Mouse (Mus musculus): ENCODE measurements at regions not wholly inside any gene's neighbourhood (a gene's known extent, or its start where the extent isn't known, plus 50 kb on each side); places are given as distances from the start of the nearest gene placed in this dataset.
A peak's percentile ranks its signal among the peaks of the same experiment; 100 is the strongest.
"Not testable (repeated sequence)": the region's sequence is repeated elsewhere in the genome, so short reads cannot be mapped to it uniquely, and the experiment has no call there.

GRCm38 (mm10) chr12:32122915-32123314, 61.8 kb upstream of the Prkar2b start:
- H3K27ac ChIP-seq: peak overlapping the region; percentile 99
- no peaks in the 10 kb centered on the region for H3K36me3 ChIP-seq (replicated peaks; ENCODE audit: control insufficient read depth, insufficient read depth, low read depth)
- no peaks in the 10 kb centered on the region for H3K9me3 ChIP-seq (ENCODE audit: control insufficient read depth, low read length)
- H3K4me1 ChIP-seq (replicated peaks; ENCODE audit: control insufficient read depth in 2 of 2, insufficient read depth in 2 of 2, low read length in 1 of 2): peaks cover 31 to 42% of the 10 kb centered on the region in 2 experiments
- peak; percentile 92 for ATAC-seq (ENCODE audit: insufficient read depth)
- peak; percentile 90 to 91 (median 90) for DNase-seq (ENCODE audit: low read depth in 3 of 3, low spot score in 3 of 3)
- WGBS (ENCODE audit: insufficient replicate concordance): 14% methylated on average over 2 of the region's 2 CpGs
- peak overlapping the region; percentile 84 for H3K4me2 ChIP-seq (ENCODE audit: low read depth)
- TF ChIP-seq EP300 (IDR thresholded peaks at IDR 0.05; ENCODE audit: low read depth): peak; percentile 98
- no peak for TF ChIP-seq CTCF (IDR thresholded peaks at IDR 0.05; ENCODE audit: low read depth)
- no peaks in the 10 kb centered on the region for H3K27me3 ChIP-seq (ENCODE audit: control insufficient read depth, insufficient read depth, low read length)
- peak overlapping the region; percentile 100 for H3K9ac ChIP-seq (replicated peaks)
- peak overlapping the region; percentile 75 to 91 for H3K4me3 ChIP-seq (ENCODE audit: insufficient read depth in 1 of 2, low read depth in 2 of 2, low read length in 2 of 2)

- peaks cover 22 to 33% of the 10 kb centered on the region in 2 experiments for H3K4me1 ChIP-seq (replicated peaks; ENCODE audit: control insufficient read depth in 2 of 2, insufficient read depth in 2 of 2, low read length in 1 of 2)
- not testable (repeated sequence) for H3K36me3 ChIP-seq (replicated peaks; ENCODE audit: control insufficient read depth, insufficient read depth, low read depth); H3K27me3 ChIP-seq (ENCODE audit: control insufficient read depth, insufficient read depth, low read length); DNase-seq (ENCODE audit: low read depth in 3 of 3, low spot score in 3 of 3); ATAC-seq (ENCODE audit: insufficient read depth); H3K9me3 ChIP-seq (ENCODE audit: control insufficient read depth, low read length)
- peak overlapping the region; percentile 99 for H3K27ac ChIP-seq
- H3K9ac ChIP-seq (replicated peaks): peak overlapping the region; percentile 100
- H3K4me3 ChIP-seq (ENCODE audit: insufficient read depth in 1 of 2, low read depth in 2 of 2, low read length in 2 of 2): peak overlapping the region; percentile 75 to 91
- 48% methylated on average over 1 of the region's 1 CpGs for WGBS (ENCODE audit: insufficient replicate concordance)
- peak overlapping the region; percentile 84 for H3K4me2 ChIP-seq (ENCODE audit: low read depth)
- peak; percentile 54 for TF ChIP-seq EP300 (IDR thresholded peaks at IDR 0.05; ENCODE audit: low read depth)
Observed at GRCm38 (mm10) chr12:32122007-32122406, 60.9 kb upstream of the Prkar2b start.

GRCm38 (mm10) chr12:32112691-32113090, 51.6 kb upstream of the Prkar2b start:
- peaks cover 53% of the 10 kb centered on the region for H3K36me3 ChIP-seq (replicated peaks; ENCODE audit: control insufficient read depth, insufficient read depth, low read depth)
- peak overlapping the region; percentile 98 for H3K27ac ChIP-seq
- peak overlapping the region in 1 of 2 experiments; percentile 2; a peak in 1 of 4 replicates for H3K4me3 ChIP-seq (ENCODE audit: insufficient read depth in 1 of 2, low read depth in 2 of 2, low read length in 2 of 2)

GRCm38 (mm10) chr12:32111508-32112119, 50.5 kb upstream of the Prkar2b start:
- no peak for ATAC-seq (ENCODE audit: insufficient read depth)
- 16% methylated on average over 7 of the region's 7 CpGs for WGBS (ENCODE audit: insufficient replicate concordance)
- Histone ChIP-seq H3K4me3 (ENCODE audit: insufficient read depth in 1 of 2, low read depth in 2 of 2, low read length in 2 of 2) (peak overlapping the region; percentile 51 to 60), H3K9ac (replicated peaks) (peak overlapping the region; percentile 86), H3K4me1 (replicated peaks; ENCODE audit: control insufficient read depth in 2 of 2, insufficient read depth in 2 of 2, low read length in 1 of 2) (peaks cover 74 to 75% of the 10 kb centered on the region in 2 experiments), H3K9me3 (ENCODE audit: control insufficient read depth, low read length) (no peaks in the 10 kb centered on the region), H3K27me3 (ENCODE audit: control insufficient read depth, insufficient read depth, low read length) (no peaks in the 10 kb centered on the region), H3K36me3 (replicated peaks; ENCODE audit: control insufficient read depth, insufficient read depth, low read depth) (peaks cover 51% of the 10 kb centered on the region), H3K4me2 (ENCODE audit: low read depth) (peak overlapping the region; percentile 80), H3K27ac (peak overlapping the region; percentile 98)
- TF ChIP-seq EP300 (IDR thresholded peaks at IDR 0.05; ENCODE audit: low read depth) (0 out of 2 replicates have a peak, but pooled peaks have one; percentile 17), CTCF (IDR thresholded peaks at IDR 0.05; ENCODE audit: low read depth) (no peak)
- DNase-seq (ENCODE audit: low read depth in 3 of 3, low spot score in 3 of 3): no peak

More at GRCm38 (mm10) chr12:32112691-32113090, 51.6 kb upstream of the Prkar2b start:
- ATAC-seq (ENCODE audit: insufficient read depth): no peak
- Histone ChIP-seq H3K4me1 (replicated peaks; ENCODE audit: control insufficient read depth in 2 of 2, insufficient read depth in 2 of 2, low read length in 1 of 2) (peaks cover 69 to 70% of the 10 kb centered on the region in 2 experiments), H3K9me3 (ENCODE audit: control insufficient read depth, low read length) (no peaks in the 10 kb centered on the region), H3K4me2 (ENCODE audit: low read depth) (peak overlapping the region; percentile 80), H3K27me3 (ENCODE audit: control insufficient read depth, insufficient read depth, low read length) (no peaks in the 10 kb centered on the region), H3K9ac (replicated peaks) (peak overlapping the region; percentile 27; the same call in 1 of the 2 replicates)
- DNase-seq (ENCODE audit: low read depth in 3 of 3, low spot score in 3 of 3): no peak
- no peak for TF ChIP-seq EP300 (IDR thresholded peaks at IDR 0.05; ENCODE audit: low read depth)
- TF ChIP-seq CTCF (IDR thresholded peaks at IDR 0.05; ENCODE audit: low read depth): no peak
- 62% methylated on average over 5 of the region's 5 CpGs for WGBS (ENCODE audit: insufficient replicate concordance)

GRCm38 (mm10) chr12:32110903-32111302, 49.8 kb upstream of the Prkar2b start:
- Histone ChIP-seq H3K36me3 (replicated peaks; ENCODE audit: control insufficient read depth, insufficient read depth, low read depth) (peaks cover 44% of the 10 kb centered on the region), H3K4me2 (ENCODE audit: low read depth) (peak overlapping the region; percentile 80), H3K9me3 (ENCODE audit: control insufficient read depth, low read length) (no peaks in the 10 kb centered on the region), H3K27me3 (ENCODE audit: control insufficient read depth, insufficient read depth, low read length) (no peaks in the 10 kb centered on the region), H3K27ac (peak overlapping the region; percentile 98), H3K4me3 (ENCODE audit: insufficient read depth in 1 of 2, low read depth in 2 of 2, low read length in 2 of 2) (peak overlapping the region; percentile 22 to 23; a peak in 3 of 4 replicates), H3K4me1 (replicated peaks; ENCODE audit: control insufficient read depth in 2 of 2, insufficient read depth in 2 of 2, low read length in 1 of 2) (peaks cover 78 to 79% of the 10 kb centered on the region in 2 experiments), H3K9ac (replicated peaks) (peak overlapping the region; percentile 68)
- DNase-seq (ENCODE audit: low read depth in 3 of 3, low spot score in 3 of 3) (peak; percentile 89 to 90 (median 90)), ATAC-seq (ENCODE audit: insufficient read depth) (peak; percentile 94)
- WGBS (ENCODE audit: insufficient replicate concordance): 5% methylated on average over 5 of the region's 5 CpGs
- TF ChIP-seq EP300 (IDR thresholded peaks at IDR 0.05; ENCODE audit: low read depth) (peak; percentile 96), CTCF (IDR thresholded peaks at IDR 0.05; ENCODE audit: low read depth) (no peak)
